Mouse (Mus musculus) forebrain, postnatal 0 days (tissue): ENCODE results near the gene Gm20906. TPM values are rescaled to one million over a fixed set of nuclear protein-coding genes. Genes with fewer than 3 reads are reported as not detected.
"Not testable (repeated sequence)": the region's sequence is repeated elsewhere in the genome, so short reads cannot be mapped to it uniquely, and the experiment has no call there.

Experiments used
- ATAC-seq: fragments of 200-750 bp; cut with Nextera tagmentation; 2 replicates; pipeline ENCODE4 v1.8.0; 2017; ENCODE audit warnings: mild to moderate bottlenecking, moderate library complexity
- DNase-seq: peaks from one replicate; pipeline ENCODE4 v3.0.0-alpha.2; 2015
- H3K27ac ChIP-seq: fragments of 300-500 bp; sonication (generic); 2 replicates; pipeline ENCODE4 v1.5.1; 2014; ENCODE audit warnings: low read depth, mild to moderate bottlenecking, antibody characterized with exemption, low read length, moderate library complexity, mixed read lengths
- H3K27me3 ChIP-seq: fragments of 300-500 bp; sonication (generic); 2 replicates; pipeline ENCODE4 v1.6.1; 2014; ENCODE audit warnings: mild to moderate bottlenecking, low read length, mixed read lengths; ENCODE audit not compliant: insufficient read depth
- H3K36me3 ChIP-seq: fragments of 300-500 bp; sonication (generic); 2 replicates; pipeline ENCODE4 v1.6.1; 2014; ENCODE audit warnings: mild to moderate bottlenecking, moderate library complexity; ENCODE audit not compliant: insufficient read depth
- H3K4me1 ChIP-seq: fragments of 300-500 bp; sonication (generic); 2 replicates; pipeline ENCODE4 v1.6.1; 2014; ENCODE audit warnings: antibody characterized with exemption; ENCODE audit not compliant: insufficient read depth
- H3K4me2 ChIP-seq: fragments of 300-500 bp; sonication (generic); 2 replicates; pipeline ENCODE4 v1.6.1; 2014; ENCODE audit warnings: low read depth, mild to moderate bottlenecking, moderate library complexity
- H3K4me3 ChIP-seq: fragments of 300-500 bp; sonication (generic); 2 replicates; pipeline ENCODE4 v1.5.1; 2014; ENCODE audit warnings: low read depth, low read length, mixed read lengths
- H3K9ac ChIP-seq: fragments of 300-500 bp; sonication (generic); 2 replicates; pipeline ENCODE4 v1.6.1; 2014; ENCODE audit warnings: mild to moderate bottlenecking
- H3K9me3 ChIP-seq: fragments of 300-500 bp; sonication (generic); 2 replicates; pipeline ENCODE4 v1.6.1; 2016; ENCODE audit warnings: low read length
- WGBS: fragments of 180-500 bp; shearing (Covaris S2); extraction: QIAGEN DNeasy Blood & Tissue Kit; methylation state at CpG from one replicate; pipeline ENCODE4 v1.1.7; 2014; 5-methylcytosine and 5-hydroxymethylcytosine counted together
- polyA plus RNA-seq: library from polyadenylated mRNA; unstranded; fragments of >200 nt; fragmentation: Nextera tagmentation; extraction: Ambion mirVana; gene quantifications from 2 replicates; pipeline ENCODE4 v1.2.1, GENCODE M21; 2015
- total RNA-seq: library from RNA; depleted of rRNA; stranded (reverse); fragments of >200 nt; gene quantifications from 2 replicates; pipeline ENCODE4 v1.2.3, GENCODE M21; 2014; rRNA removed

Gm20906 gene
- not detected in 2 replicates for total RNA-seq
- polyA plus RNA-seq: not detected in 2 replicates

- not testable (repeated sequence) for H3K27ac ChIP-seq, H3K9me3 ChIP-seq, H3K27me3 ChIP-seq, H3K36me3 ChIP-seq, ATAC-seq, H3K4me1 ChIP-seq, H3K9ac ChIP-seq, DNase-seq, H3K4me2 ChIP-seq, H3K4me3 ChIP-seq
- no CpG with 5 or more reads among the region's 6 CpGs for WGBS
Measured at GRCm38 (mm10) chrY:87550666-87551065, at the start of gene Gm20906. Gene Gm20906 (plus strand): TSS chrY:87550966.
